Mouse (Mus musculus): ENCODE measurements around the gene Cnot3. TPM values are rescaled to one million over a fixed set of nuclear protein-coding genes. Genes with fewer than 3 reads are reported as not detected.

Gene Cnot3
- polyA plus RNA-seq, 1 experiment = 53.8 TPM

DNA sequence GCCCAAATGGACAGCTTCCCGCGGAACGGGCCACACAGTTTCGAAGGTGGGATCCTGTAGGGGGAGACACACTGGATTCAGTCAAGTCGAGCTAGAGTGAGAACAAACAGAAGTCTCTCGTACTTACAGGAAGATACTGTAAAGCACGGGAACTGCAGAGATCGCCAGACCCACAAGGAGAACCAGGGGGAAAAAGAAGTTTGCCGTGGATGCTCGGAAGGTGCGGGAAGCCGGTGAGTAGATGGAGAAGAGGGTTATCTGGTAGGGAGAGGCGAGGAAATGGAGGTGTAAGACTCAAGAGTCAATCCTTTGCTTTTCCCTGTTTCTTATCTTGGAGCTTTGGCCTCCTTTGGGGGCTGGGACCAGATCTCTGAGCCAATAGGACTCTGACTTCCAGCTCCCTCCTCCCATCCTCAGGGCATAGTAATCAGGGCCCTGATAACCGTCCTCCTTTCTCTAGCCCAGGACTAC, 21.9 kb downstream of the Cnot3 start:
- Histone ChIP-seq H3K9me3 (ENCODE audit: control insufficient read depth, low read length) (no peaks in the 10 kb centered on the region), H3K4me1 (ENCODE audit: control insufficient read depth) (peaks cover 42% of the 10 kb centered on the region), H3K36me3 (ENCODE audit: control insufficient read depth) (peaks cover 19% of the 10 kb centered on the region), H3K4me3 (replicated peaks) (peak overlapping the region; percentile 76), H3K27me3 (ENCODE audit: control insufficient read depth) (no peaks in the 10 kb centered on the region)
- TF ChIP-seq TAL1 (IDR thresholded peaks at IDR 0.05; ENCODE audit: low read length) = no peak

DNA sequence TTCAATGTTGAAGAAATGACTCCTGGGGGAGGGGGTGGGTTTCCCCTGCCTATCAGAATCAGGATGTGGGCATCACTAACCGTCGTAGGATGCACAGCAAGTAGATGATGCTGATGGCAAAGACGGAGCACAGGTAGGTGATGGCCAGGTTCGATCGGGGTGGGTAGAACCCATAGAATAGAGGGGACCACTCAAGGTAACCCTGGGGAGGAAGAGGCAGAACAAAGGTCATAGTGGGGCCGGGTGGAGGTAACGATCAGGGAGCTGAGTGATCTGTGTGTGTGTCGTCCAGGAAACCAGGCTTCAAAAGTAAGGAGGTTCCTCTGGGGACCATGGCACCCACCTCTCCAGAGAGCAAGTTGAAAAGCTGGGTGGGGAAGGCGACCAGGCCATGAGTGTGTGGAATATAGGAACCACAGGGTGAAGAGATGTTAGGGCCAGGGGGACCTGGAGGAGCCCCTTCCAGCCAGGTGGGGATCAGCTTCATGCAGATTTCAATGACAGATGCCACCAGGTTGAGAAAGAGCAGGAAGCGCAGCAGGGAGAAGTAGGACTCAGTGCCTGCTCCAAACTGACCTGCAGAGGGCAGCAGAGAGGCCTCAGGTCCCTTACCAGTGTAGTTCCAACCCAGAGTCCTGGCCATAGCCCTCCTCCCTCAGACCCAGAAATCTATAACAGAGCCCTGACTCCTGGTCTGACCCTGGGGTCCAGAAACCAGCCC, 29.6 kb downstream of the Cnot3 start:
- Histone ChIP-seq H3K4me1 (ENCODE audit: control insufficient read depth) (peaks cover 2% of the 10 kb centered on the region; the same call in 1 of the 2 replicates), H3K27me3 (ENCODE audit: control insufficient read depth) (no peaks in the 10 kb centered on the region), H3K9me3 (ENCODE audit: control insufficient read depth, low read length) (no peaks in the 10 kb centered on the region), H3K4me3 (replicated peaks) (no peak overlapping the region), H3K36me3 (ENCODE audit: control insufficient read depth) (no peaks in the 10 kb centered on the region; the same call in 1 of the 2 replicates)
- no peak for TF ChIP-seq GATA1 (IDR thresholded peaks at IDR 0.05; ENCODE audit: low read length)
- no peak for TF ChIP-seq TAL1 (IDR thresholded peaks at IDR 0.05; ENCODE audit: low read length)

DNA sequence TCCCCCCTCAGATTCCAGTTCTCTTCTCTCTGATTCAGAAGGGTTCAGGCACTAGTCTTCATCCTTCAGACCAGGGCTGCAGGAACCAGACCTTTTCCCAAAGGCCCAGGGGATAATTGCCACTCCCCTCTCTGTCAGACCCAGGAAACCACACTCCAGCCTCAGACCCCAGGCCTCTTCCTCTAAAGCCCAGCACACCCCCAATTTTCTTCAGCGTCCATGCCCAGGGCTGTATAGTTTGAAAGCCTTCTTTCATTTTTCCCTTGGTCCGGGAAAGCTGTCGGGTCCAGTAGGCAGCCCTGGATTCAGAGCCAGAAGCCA, 30.1 kb downstream of the Cnot3 start:
- Histone ChIP-seq H3K9me3 (ENCODE audit: control insufficient read depth, low read length) (no peaks in the 10 kb centered on the region), H3K4me3 (replicated peaks) (no peak overlapping the region), H3K27me3 (ENCODE audit: control insufficient read depth) (no peaks in the 10 kb centered on the region), H3K4me1 (ENCODE audit: control insufficient read depth) (peaks cover 2% of the 10 kb centered on the region; the same call in 1 of the 2 replicates), H3K36me3 (ENCODE audit: control insufficient read depth) (no peaks in the 10 kb centered on the region; the same call in 1 of the 2 replicates)
- TF ChIP-seq GATA1 (IDR thresholded peaks at IDR 0.05; ENCODE audit: low read length) = no peak
- TF ChIP-seq TAL1 (IDR thresholded peaks at IDR 0.05; ENCODE audit: low read length) = no peak

DNA sequence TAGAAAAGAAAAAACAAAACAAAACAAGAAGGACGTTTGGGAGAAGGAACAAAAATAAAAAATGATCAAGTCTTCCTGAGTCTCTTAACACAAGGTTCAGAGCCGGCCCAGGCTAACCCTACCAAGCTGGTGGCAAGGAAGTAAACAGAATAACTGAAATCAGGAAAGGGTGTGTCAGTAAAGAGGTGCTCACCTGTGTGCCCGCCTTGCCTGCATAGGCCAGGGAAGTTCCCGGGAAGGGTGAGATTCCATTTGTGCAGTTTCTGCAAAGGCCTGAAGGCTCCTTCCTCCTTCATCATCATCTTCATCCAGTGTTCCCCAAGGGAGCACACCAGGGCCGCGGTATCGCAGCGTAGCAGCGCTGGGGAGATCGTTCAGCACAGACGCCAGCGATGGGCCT, 31.3 kb downstream of the Cnot3 start:
- Histone ChIP-seq H3K4me3 (replicated peaks) (no peak overlapping the region), H3K36me3 (ENCODE audit: control insufficient read depth) (no peaks in the 10 kb centered on the region; the same call in 1 of the 2 replicates), H3K9me3 (ENCODE audit: control insufficient read depth, low read length) (no peaks in the 10 kb centered on the region), H3K27me3 (ENCODE audit: control insufficient read depth) (no peaks in the 10 kb centered on the region), H3K4me1 (ENCODE audit: control insufficient read depth) (peaks cover 2% of the 10 kb centered on the region; the same call in 1 of the 2 replicates)
- TF ChIP-seq TAL1 (IDR thresholded peaks at IDR 0.05; ENCODE audit: low read length) (no peak), GATA1 (IDR thresholded peaks at IDR 0.05; ENCODE audit: low read length) (no peak)

DNA sequence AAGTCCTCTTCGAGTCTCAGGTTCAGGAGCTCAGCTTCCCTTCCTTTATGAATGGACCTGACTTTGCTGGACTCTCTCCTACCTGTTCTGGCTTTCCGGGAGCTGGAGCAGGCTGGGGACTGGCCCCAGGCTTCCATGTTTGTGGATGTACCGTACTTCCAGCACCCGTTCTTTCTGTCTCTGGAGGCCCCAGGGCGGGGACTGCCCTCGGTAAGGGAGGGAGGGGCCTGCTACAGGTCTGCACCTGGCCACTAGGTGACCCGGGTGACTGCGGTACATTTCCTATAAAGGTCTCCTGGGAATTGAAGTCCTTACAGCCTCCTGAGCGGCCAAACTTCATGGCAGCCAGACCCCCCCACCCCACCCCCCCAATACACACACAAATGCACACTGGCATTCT, 32.3 kb downstream of the Cnot3 start, which contains the start of gene Tmc4:
Gene Tmc4, minus strand, starts transcription at position 212 of the 400 bp plus-strand sequence.
- H3K4me3 ChIP-seq (replicated peaks) = no peak within 1 kb of the TSS
- H3K36me3 ChIP-seq (ENCODE audit: control insufficient read depth) = no peaks in the 10 kb centered on the region; the same call in 1 of the 2 replicates
- no peak for TF ChIP-seq TAL1 (IDR thresholded peaks at IDR 0.05; ENCODE audit: low read length)
- no peak for TF ChIP-seq GATA1 (IDR thresholded peaks at IDR 0.05; ENCODE audit: low read length)
- H3K4me1 ChIP-seq (ENCODE audit: control insufficient read depth) = peaks cover 2% of the 10 kb centered on the region; the same call in 1 of the 2 replicates
- H3K9me3 ChIP-seq (ENCODE audit: control insufficient read depth, low read length) = no peaks in the 10 kb centered on the region
- H3K27me3 ChIP-seq (ENCODE audit: control insufficient read depth) = no peaks in the 10 kb centered on the region

DNA sequence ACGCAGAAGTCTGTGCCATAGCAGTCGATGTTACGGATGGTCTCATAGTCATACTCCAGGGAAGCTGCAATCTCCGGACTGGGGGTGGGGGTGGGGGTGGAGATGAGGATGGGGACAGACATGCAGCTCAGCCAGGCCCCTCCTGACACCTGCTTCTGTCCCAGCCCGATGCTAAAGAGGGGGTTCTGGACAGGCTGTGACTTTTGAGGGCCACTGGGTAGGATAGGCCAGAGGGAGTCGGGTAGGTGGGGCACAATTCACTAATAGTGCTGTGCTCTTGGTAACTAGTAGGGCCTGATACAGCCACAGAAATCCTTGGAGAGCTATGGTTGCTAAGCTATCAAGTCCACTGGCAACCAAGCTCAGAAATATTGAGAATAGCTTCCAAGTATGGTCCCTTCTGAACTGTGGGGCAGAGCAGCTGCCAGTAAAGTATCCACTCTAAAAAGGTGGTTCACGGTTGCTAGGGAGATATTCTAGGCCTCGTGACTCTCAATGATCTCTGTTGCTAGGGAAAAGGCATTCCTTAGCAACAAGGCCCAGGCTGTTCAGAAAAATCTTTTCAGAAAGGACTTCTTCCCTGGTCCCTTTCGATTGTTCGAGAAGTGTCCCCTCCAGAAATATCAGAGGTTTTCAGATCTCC, 39.0 kb downstream of the Cnot3 start:
- no peak for TF ChIP-seq GATA1 (IDR thresholded peaks at IDR 0.05; ENCODE audit: low read length)
- no peak for TF ChIP-seq TAL1 (IDR thresholded peaks at IDR 0.05; ENCODE audit: low read length)

DNA sequence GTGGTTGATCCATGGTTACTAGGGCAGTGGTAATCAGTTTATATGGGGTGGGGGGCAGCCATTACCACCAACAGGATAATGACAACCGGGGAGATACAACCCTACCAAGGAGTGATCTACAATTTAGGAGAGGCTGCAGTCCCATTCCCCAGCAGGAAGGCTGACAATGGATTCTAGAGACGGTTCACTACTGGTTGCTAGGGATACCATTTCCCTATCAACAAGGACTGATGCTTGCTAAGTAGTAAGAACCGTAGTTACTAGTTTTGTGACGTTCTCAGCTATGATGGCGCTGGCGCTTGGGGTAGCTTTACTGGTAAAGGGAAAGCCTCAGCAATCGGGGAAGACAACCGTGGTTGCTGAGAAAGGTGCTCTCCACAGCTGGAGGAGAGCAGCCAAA, 39.6 kb downstream of the Cnot3 start:
- no peaks in the 10 kb centered on the region for H3K4me1 ChIP-seq (ENCODE audit: control insufficient read depth)
- no peak overlapping the region for H3K4me3 ChIP-seq (replicated peaks)
- H3K27me3 ChIP-seq (ENCODE audit: control insufficient read depth) = no peaks in the 10 kb centered on the region
- no peaks in the 10 kb centered on the region for H3K9me3 ChIP-seq (ENCODE audit: control insufficient read depth, low read length)
- H3K36me3 ChIP-seq (ENCODE audit: control insufficient read depth) = peaks cover 17% of the 10 kb centered on the region
- TF ChIP-seq TAL1 (IDR thresholded peaks at IDR 0.05; ENCODE audit: low read length) = no peak
- no peak for TF ChIP-seq GATA1 (IDR thresholded peaks at IDR 0.05; ENCODE audit: low read length)

More for the DNA sequence above, 39.0 kb downstream of the Cnot3 start:
- Histone ChIP-seq H3K36me3 (ENCODE audit: control insufficient read depth) (peaks cover 17% of the 10 kb centered on the region), H3K27me3 (ENCODE audit: control insufficient read depth) (no peaks in the 10 kb centered on the region), H3K4me1 (ENCODE audit: control insufficient read depth) (no peaks in the 10 kb centered on the region), H3K9me3 (ENCODE audit: control insufficient read depth, low read length) (no peaks in the 10 kb centered on the region), H3K4me3 (replicated peaks) (no peak overlapping the region)

DNA sequence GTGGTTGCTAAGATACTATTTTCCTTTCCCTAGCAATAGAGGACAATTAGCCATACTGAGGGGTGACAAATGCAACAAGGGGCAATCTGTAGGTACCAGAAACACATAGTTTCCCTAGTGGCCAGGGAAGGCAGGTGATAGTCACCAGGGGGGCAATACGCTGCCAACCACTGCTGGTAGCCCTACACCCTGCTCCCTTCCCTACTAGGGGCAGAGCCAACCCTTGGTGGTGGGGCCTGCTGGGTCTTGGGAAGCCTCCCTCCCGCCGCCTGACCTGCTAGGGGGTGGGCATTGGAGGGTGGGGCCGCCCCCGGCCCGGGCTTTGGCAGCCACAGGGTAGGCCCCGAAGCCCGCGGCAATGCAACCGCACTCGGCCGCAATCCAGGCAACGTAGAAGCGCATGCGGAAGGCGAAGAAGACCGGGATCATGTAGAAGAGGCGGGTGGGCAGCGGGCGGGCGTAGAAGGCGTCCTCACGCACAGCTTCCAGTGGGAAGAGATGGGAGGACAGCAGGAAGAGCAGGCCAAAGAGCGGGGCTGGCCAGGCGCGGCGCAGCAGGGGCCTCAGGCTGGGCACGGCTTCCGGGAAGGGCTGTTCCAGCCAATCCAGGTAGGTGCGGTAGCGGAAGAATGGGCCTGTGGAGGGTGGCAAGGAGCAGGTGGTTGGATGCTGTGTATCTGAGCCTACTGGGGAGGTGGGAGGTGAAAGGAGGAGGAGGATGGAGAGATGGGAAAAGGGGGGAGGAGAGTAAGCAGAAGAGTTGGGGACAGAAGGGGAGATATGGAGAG, 40.5 kb downstream of the Cnot3 start:
- Histone ChIP-seq H3K9me3 (ENCODE audit: control insufficient read depth, low read length) (no peaks in the 10 kb centered on the region), H3K4me1 (ENCODE audit: control insufficient read depth) (peaks cover 2% of the 10 kb centered on the region), H3K27me3 (ENCODE audit: control insufficient read depth) (no peaks in the 10 kb centered on the region), H3K4me3 (replicated peaks) (no peak overlapping the region), H3K36me3 (ENCODE audit: control insufficient read depth) (peaks cover 17% of the 10 kb centered on the region)
- TF ChIP-seq GATA1 (IDR thresholded peaks at IDR 0.05; ENCODE audit: low read length) = no peak
- TF ChIP-seq TAL1 (IDR thresholded peaks at IDR 0.05; ENCODE audit: low read length) = no peak

DNA sequence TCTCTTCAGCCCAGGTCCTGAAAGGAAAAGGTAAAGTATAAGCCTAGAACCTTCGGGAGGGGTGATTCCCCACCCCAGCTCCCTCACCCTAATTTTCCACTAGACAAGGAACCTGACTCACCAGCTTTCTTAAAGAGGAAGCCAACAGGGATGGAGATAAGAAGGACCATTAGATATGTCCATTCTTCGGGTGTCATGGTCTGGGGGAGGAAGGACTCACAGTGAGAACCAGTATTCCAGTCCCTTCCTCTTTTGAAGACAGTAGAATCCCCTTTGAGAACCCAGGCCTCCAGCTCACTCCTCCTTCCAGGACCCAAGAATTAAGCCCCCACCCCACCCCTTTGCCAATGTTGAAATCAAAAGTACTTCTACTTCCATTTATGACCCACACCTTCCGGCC, 46.9 kb downstream of the Cnot3 start:
- TF ChIP-seq GATA1 (IDR thresholded peaks at IDR 0.05; ENCODE audit: low read length) (no peak), TAL1 (IDR thresholded peaks at IDR 0.05; ENCODE audit: low read length) (no peak)
- Histone ChIP-seq H3K4me1 (ENCODE audit: control insufficient read depth) (peaks cover 41% of the 10 kb centered on the region), H3K27me3 (ENCODE audit: control insufficient read depth) (no peaks in the 10 kb centered on the region), H3K4me3 (replicated peaks) (peak overlapping the region; percentile 84), H3K36me3 (ENCODE audit: control insufficient read depth) (peaks cover 4% of the 10 kb centered on the region; the same call in 1 of the 2 replicates), H3K9me3 (ENCODE audit: control insufficient read depth, low read length) (no peaks in the 10 kb centered on the region)

Measured in erythroblast, embryonic 14.5 days (primary cell).